Comparison of ENCODE assay signal across 8 mouse cellular contexts in genomic region chr1:75191258-75191621, GRCm38 (mm10). TPM values are rescaled to one million over a fixed set of nuclear protein-coding genes. Genes with fewer than 3 reads are reported as not detected.
DNase-seq lines count a peak whose midpoint lies in the region; ATAC-seq lines count a peak whose summit lies in the region.

No protein-coding gene starts in this region.

- H3K4me2 ChIP-seq in kidney, embryonic 14.5 days (replicated peaks; ENCODE audit: low read depth, low read length): peak overlapping the region; percentile 82
- H3K4me2 ChIP-seq in hindbrain, embryonic 12.5 days (replicated peaks): peak overlapping the region; percentile 86
- H3K4me2 ChIP-seq in midbrain, embryonic 12.5 days (replicated peaks): peak overlapping the region; percentile 96

- peak overlapping the region; percentile 39; the same call in 1 of the 2 replicates for H3K27ac ChIP-seq in kidney, embryonic 14.5 days (ENCODE audit: low read depth, low read length)
- H3K27ac ChIP-seq in brown adipose tissue, adult 24 weeks (replicated peaks; ENCODE audit: low read depth, low read length): no peak overlapping the region
- peak overlapping the region; percentile 95 for H3K27ac ChIP-seq in hindbrain, embryonic 12.5 days
- H3K27ac ChIP-seq in midbrain, embryonic 12.5 days (replicated peaks): peak overlapping the region; percentile 87

- H3K4me1 ChIP-seq in kidney, embryonic 14.5 days (ENCODE audit: control insufficient read depth, insufficient read depth, low read length): peaks cover 9% of the 10 kb centered on the region
- H3K4me1 ChIP-seq in brown adipose tissue, adult 24 weeks (ENCODE audit: control insufficient read depth, insufficient read depth, insufficient read length, low read length): peaks cover 7% of the 10 kb centered on the region; the same call in 1 of the 2 replicates
- H3K4me1 ChIP-seq in hindbrain, embryonic 12.5 days: peaks cover 24% of the 10 kb centered on the region
- peaks cover 24% of the 10 kb centered on the region for H3K4me1 ChIP-seq in midbrain, embryonic 12.5 days

- H3K27me3 ChIP-seq in kidney, embryonic 14.5 days (ENCODE audit: control insufficient read depth, insufficient read depth, low read length): no peaks in the 10 kb centered on the region
- no peaks in the 10 kb centered on the region for H3K27me3 ChIP-seq in hindbrain, embryonic 12.5 days
- no peaks in the 10 kb centered on the region for H3K27me3 ChIP-seq in midbrain, embryonic 12.5 days

- ATAC-seq in kidney, embryonic 14.5 days (ENCODE audit: low FRiP score, low TSS enrichment): no peak
- ATAC-seq in hindbrain, embryonic 12.5 days (ENCODE audit: low FRiP score): no peak
- ATAC-seq in midbrain, embryonic 12.5 days (ENCODE audit: low FRiP score, low read depth): no peak

- H3K36me3 ChIP-seq in kidney, embryonic 14.5 days (ENCODE audit: control insufficient read depth, insufficient read depth, low read length): peaks cover 25% of the 10 kb centered on the region
- peaks cover 30% of the 10 kb centered on the region for H3K36me3 ChIP-seq in hindbrain, embryonic 12.5 days
- peaks cover 29% of the 10 kb centered on the region for H3K36me3 ChIP-seq in midbrain, embryonic 12.5 days

- WGBS in kidney, embryonic 14.5 days: 53% methylated on average over 5 of the region's 5 CpGs
- WGBS in hindbrain, embryonic 12.5 days: 48% methylated on average over 5 of the region's 5 CpGs
- 41% methylated on average over 5 of the region's 5 CpGs for WGBS in midbrain, embryonic 12.5 days

- no peak for DNase-seq in kidney, postnatal 4 days
- no peak for DNase-seq in ovary, adult 18-20 months (ENCODE audit: low spot score)
- no peak for DNase-seq in embryo, embryonic 11 days
- DNase-seq in adrenal gland, adult 18-20 months (ENCODE audit: low spot score in 2 of 2): no peak

- no peaks in the 10 kb centered on the region for H3K9me3 ChIP-seq in kidney, embryonic 14.5 days (ENCODE audit: control insufficient read depth, low read length)
- no peaks in the 10 kb centered on the region for H3K9me3 ChIP-seq in hindbrain, embryonic 12.5 days (replicated peaks)
- no peaks in the 10 kb centered on the region for H3K9me3 ChIP-seq in midbrain, embryonic 12.5 days

- peak overlapping the region; percentile 88 for H3K4me3 ChIP-seq in kidney, embryonic 14.5 days (ENCODE audit: low read length)
- H3K4me3 ChIP-seq in brown adipose tissue, adult 24 weeks (ENCODE audit: insufficient read depth, low read depth, low read length): peak overlapping the region; percentile 76
- H3K4me3 ChIP-seq in hindbrain, embryonic 12.5 days: peak overlapping the region; percentile 75
- peak overlapping the region; percentile 68 for H3K4me3 ChIP-seq in midbrain, embryonic 12.5 days

- H3K9ac ChIP-seq in kidney, embryonic 14.5 days (ENCODE audit: low read depth, low read length): peak overlapping the region; percentile 78
- H3K9ac ChIP-seq in hindbrain, embryonic 12.5 days: peak overlapping the region; percentile 82
- H3K9ac ChIP-seq in midbrain, embryonic 12.5 days (replicated peaks): peak overlapping the region; percentile 83

RNA-seq across cellular contexts. Expression of gene Ankzf1, which starts 0.7 kb away (rescaled TPM):
- polyA plus RNA-seq in kidney, embryonic 14.5 days (2014; fragmentation: Nextera tagmentation; extraction: Ambion mirVana): 16.7 and 21.1 TPM in 2 replicates
- 3.6 and 7.0 TPM in 2 replicates for polyA plus RNA-seq in brown adipose tissue, adult 24 weeks (2012; ENCODE audit: insufficient read depth, insufficient read length, missing spikeins)
- polyA plus RNA-seq in hindbrain, embryonic 12.5 days (2016; fragmentation: Nextera tagmentation; extraction: Ambion mirVana): 24.1 and 25.6 TPM in 2 replicates
- 22.6 and 23.4 TPM in 2 replicates for polyA plus RNA-seq in midbrain, embryonic 12.5 days (2016; fragmentation: Nextera tagmentation; extraction: Ambion mirVana)
- 10 to 100 TPM; 13.0 to 18.5 TPM for total RNA-seq in adrenal gland, adult 18-20 months (2021)

RNA-seq across cellular contexts. Expression of gene Atg9a, which starts 0.8 kb away (rescaled TPM):
- polyA plus RNA-seq in kidney, embryonic 14.5 days (2014; fragmentation: Nextera tagmentation; extraction: Ambion mirVana): 18.5 and 26.0 TPM in 2 replicates
- polyA plus RNA-seq in brown adipose tissue, adult 24 weeks (2012; ENCODE audit: insufficient read depth, insufficient read length, missing spikeins): 13.6 and 21.0 TPM in 2 replicates
- polyA plus RNA-seq in hindbrain, embryonic 12.5 days (2016; fragmentation: Nextera tagmentation; extraction: Ambion mirVana): 38.4 and 43.7 TPM in 2 replicates
- polyA plus RNA-seq in midbrain, embryonic 12.5 days (2016; fragmentation: Nextera tagmentation; extraction: Ambion mirVana): 34.8 and 35.5 TPM in 2 replicates
- 10 to 100 TPM; 38.0 to 42.7 TPM for total RNA-seq in adrenal gland, adult 18-20 months (2021)

RNA-seq across cellular contexts. Expression of gene Abcb6, which starts 11.0 kb away (rescaled TPM):
- 19.4 and 23.8 TPM in 2 replicates for polyA plus RNA-seq in kidney, embryonic 14.5 days (2014; fragmentation: Nextera tagmentation; extraction: Ambion mirVana)
- 17.8 and 28.8 TPM in 2 replicates for polyA plus RNA-seq in brown adipose tissue, adult 24 weeks (2012; ENCODE audit: insufficient read depth, insufficient read length, missing spikeins)
- polyA plus RNA-seq in hindbrain, embryonic 12.5 days (2016; fragmentation: Nextera tagmentation; extraction: Ambion mirVana): 37.9 and 41.3 TPM in 2 replicates
- 32.0 and 32.6 TPM in 2 replicates for polyA plus RNA-seq in midbrain, embryonic 12.5 days (2016; fragmentation: Nextera tagmentation; extraction: Ambion mirVana)
- 10 to 100 TPM; 23.1 to 23.3 TPM for total RNA-seq in adrenal gland, adult 18-20 months (2021)

RNA-seq across cellular contexts. Expression of gene Glb1l, which starts 19.4 kb away (rescaled TPM):
- 18.1 and 34.4 TPM in 2 replicates for polyA plus RNA-seq in kidney, embryonic 14.5 days (2014; fragmentation: Nextera tagmentation; extraction: Ambion mirVana)
- polyA plus RNA-seq in brown adipose tissue, adult 24 weeks (2012; ENCODE audit: insufficient read depth, insufficient read length, missing spikeins): 5.3 and 6.3 TPM in 2 replicates
- 21.2 and 26.3 TPM in 2 replicates for polyA plus RNA-seq in hindbrain, embryonic 12.5 days (2016; fragmentation: Nextera tagmentation; extraction: Ambion mirVana)
- polyA plus RNA-seq in midbrain, embryonic 12.5 days (2016; fragmentation: Nextera tagmentation; extraction: Ambion mirVana): 23.2 and 25.7 TPM in 2 replicates
- total RNA-seq in adrenal gland, adult 18-20 months (2021): 10 to 100 TPM; 16.6 to 22.8 TPM

RNA-seq across cellular contexts. Expression of gene Stk16, which starts 19.4 kb away (rescaled TPM):
- 125 and 129 TPM in 2 replicates for polyA plus RNA-seq in kidney, embryonic 14.5 days (2014; fragmentation: Nextera tagmentation; extraction: Ambion mirVana)
- 44.0 and 60.2 TPM in 2 replicates for polyA plus RNA-seq in brown adipose tissue, adult 24 weeks (2012; ENCODE audit: insufficient read depth, insufficient read length, missing spikeins)
- 125 and 130 TPM in 2 replicates for polyA plus RNA-seq in hindbrain, embryonic 12.5 days (2016; fragmentation: Nextera tagmentation; extraction: Ambion mirVana)
- polyA plus RNA-seq in midbrain, embryonic 12.5 days (2016; fragmentation: Nextera tagmentation; extraction: Ambion mirVana): 124 and 135 TPM in 2 replicates
- total RNA-seq in adrenal gland, adult 18-20 months (2021): 100 to 1,000 TPM; 117 to 119 TPM
